Mouse (Mus musculus): ENCODE results near the gene Olfr648. TPM values are rescaled to one million over a fixed set of nuclear protein-coding genes. Genes with fewer than 3 reads are reported as not detected.
A peak's percentile ranks its signal among the peaks of the same experiment; 100 is the strongest.

Gene Olfr648
- polyA plus RNA-seq (2012; rRNA removed) (0.05 and 0.08 TPM in 2 replicates), polyA plus RNA-seq (2014; fragmentation: Nextera tagmentation; extraction: Ambion mirVana) (0.21 and 0.35 TPM in 2 replicates)

DNA sequence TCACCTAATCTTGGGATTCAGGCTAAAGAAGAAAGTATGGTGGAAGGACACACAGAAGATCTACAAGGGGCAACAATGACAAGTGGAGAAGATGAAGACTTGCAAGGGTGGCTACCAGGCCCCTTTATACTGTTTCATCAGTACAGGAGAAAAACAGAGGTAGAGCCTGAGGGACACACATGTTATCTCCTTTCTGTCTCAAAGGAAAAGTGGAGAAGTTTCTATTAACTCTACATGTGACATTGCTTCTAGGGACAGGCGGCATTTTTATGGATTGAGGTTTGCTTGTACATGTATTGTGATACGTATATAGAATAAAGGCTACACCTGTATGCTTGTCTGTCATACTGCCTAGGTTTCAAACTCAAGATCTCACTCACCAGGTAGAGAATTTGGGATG is at the start of gene Olfr648:
Olfr648 (minus strand) TSS at position 101 of the 400 bp plus-strand sequence.
- ATAC-seq (ENCODE audit: low FRiP score, low read depth) (no peak), DNase-seq (ENCODE audit: low spot score) (no peak)
- Histone ChIP-seq H3K36me3 (ENCODE audit: control insufficient read depth, insufficient read depth, low read length) (no peaks in the 10 kb centered on the region), H3K9ac (ENCODE audit: low read depth, low read length, severe bottlenecking) (no peak within 1 kb of the TSS), H3K4me2 (replicated peaks; ENCODE audit: low read depth, low read length, severe bottlenecking) (no peak within 1 kb of the TSS), H3K27ac (replicated peaks; ENCODE audit: low read depth, low read length) (no peak within 1 kb of the TSS), H3K4me1 (ENCODE audit: control insufficient read depth, insufficient read depth, low read length) (no peaks in the 10 kb centered on the region), H3K4me3 (replicated peaks; ENCODE audit: low read length) (no peak within 1 kb of the TSS), H3K9me3 (ENCODE audit: control insufficient read depth, low read length) (no peaks in the 10 kb centered on the region), H3K27me3 (ENCODE audit: control insufficient read depth, insufficient read depth, low read length) (no peaks in the 10 kb centered on the region)
- 86% methylated on average over 2 of the region's 2 CpGs for WGBS
- no peak for TF ChIP-seq POLR2A (IDR thresholded peaks at IDR 0.05; ENCODE audit: borderline replicate concordance, extremely low read depth, insufficient read depth, insufficient read length)

DNA sequence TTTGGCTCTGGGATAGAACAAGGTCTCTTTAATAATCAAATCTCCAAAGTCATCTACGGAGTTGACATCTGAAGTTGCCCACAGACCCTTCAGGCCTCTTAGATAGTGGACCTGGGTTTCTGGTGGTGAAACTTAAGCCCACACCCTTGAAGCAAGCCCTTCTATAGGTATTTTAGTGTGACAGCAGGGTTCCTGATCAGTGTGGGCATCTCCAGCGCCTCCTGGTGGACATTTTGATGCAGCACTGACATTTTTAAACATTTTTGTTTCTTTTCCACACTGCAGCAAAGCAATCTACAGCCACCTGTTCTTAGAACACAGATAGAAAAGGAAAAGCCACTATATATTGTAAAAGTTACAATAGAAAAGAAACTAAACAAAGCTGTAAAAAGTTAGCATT is 48.0 kb upstream of the Olfr648 start:
- Histone ChIP-seq H3K9ac (ENCODE audit: low read depth, low read length, severe bottlenecking) (no peak overlapping the region), H3K4me1 (ENCODE audit: control insufficient read depth, insufficient read depth, low read length) (no peaks in the 10 kb centered on the region), H3K4me3 (replicated peaks; ENCODE audit: low read length) (no peak overlapping the region), H3K27me3 (ENCODE audit: control insufficient read depth, insufficient read depth, low read length) (no peaks in the 10 kb centered on the region), H3K4me2 (replicated peaks; ENCODE audit: low read depth, low read length, severe bottlenecking) (no peak overlapping the region), H3K27ac (replicated peaks; ENCODE audit: low read depth, low read length) (no peak overlapping the region), H3K36me3 (ENCODE audit: control insufficient read depth, insufficient read depth, low read length) (no peaks in the 10 kb centered on the region), H3K9me3 (ENCODE audit: control insufficient read depth, low read length) (no peaks in the 10 kb centered on the region)
- DNase-seq (ENCODE audit: low spot score), result peak; percentile 12
- no peak for TF ChIP-seq POLR2A (IDR thresholded peaks at IDR 0.05; ENCODE audit: borderline replicate concordance, extremely low read depth, insufficient read depth, insufficient read length)
- 34% methylated on average over 2 of the region's 2 CpGs for WGBS
- no peak for ATAC-seq (ENCODE audit: low FRiP score, low read depth)

DNA sequence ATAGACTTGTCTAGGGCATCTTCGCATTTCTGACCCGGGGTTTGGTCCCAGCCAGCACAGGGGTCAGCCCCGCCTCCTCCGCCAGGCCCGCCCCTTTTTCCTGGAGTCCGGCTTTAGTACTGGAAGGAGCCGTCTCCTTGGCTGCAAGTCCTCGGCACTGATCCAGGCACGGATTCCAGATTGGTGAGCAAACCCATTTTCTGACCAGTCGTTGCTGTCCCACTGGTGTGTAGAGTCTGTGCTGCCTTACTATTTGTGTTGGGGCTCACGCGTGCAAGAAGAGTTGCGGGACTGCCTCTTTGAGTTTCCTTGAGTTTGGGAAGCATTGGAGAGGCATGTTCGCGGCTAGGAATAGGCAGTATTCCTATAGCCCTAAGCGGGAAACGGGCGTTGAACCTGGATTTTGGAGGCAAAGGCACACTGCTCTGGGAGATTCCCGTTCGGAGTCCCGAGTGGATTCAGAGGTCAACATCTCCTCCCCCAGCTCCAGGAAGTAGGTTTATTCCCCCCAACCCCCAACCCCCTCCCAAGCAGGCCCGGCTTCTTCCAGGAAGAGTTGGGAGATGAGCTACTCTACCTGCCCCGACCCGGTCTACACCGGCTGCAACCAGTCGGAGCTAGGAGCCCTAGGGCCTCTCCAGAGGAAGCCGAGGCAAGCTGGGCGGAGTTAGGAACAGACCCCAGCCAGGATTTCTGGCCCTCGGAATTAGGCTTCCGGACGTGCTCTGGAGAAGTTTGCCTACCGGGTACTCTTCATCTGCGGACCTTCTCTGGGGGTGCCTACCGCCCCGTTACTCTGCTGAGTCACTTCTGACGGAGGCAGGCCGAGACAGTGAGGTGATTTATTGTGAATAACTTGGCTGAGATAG is 35.7 kb upstream of the Olfr648 start, which contains the start of gene Trim6:
Trim6 (plus strand) TSS at position 93 of the 869 bp plus-strand sequence.
- 2% methylated on average over 37 of the region's 37 CpGs for WGBS
- TF ChIP-seq POLR2A (IDR thresholded peaks at IDR 0.05; ENCODE audit: borderline replicate concordance, extremely low read depth, insufficient read depth, insufficient read length), result no peak
- no peaks in the 10 kb centered on the region for H3K9me3 ChIP-seq (ENCODE audit: control insufficient read depth, low read length)
- ATAC-seq (ENCODE audit: low FRiP score, low read depth), result peak; percentile 44
- peak within 1 kb of the TSS; percentile 35 for H3K4me3 ChIP-seq (replicated peaks; ENCODE audit: low read length)
- no peaks in the 10 kb centered on the region for H3K27me3 ChIP-seq (ENCODE audit: control insufficient read depth, insufficient read depth, low read length)
- H3K4me2 ChIP-seq (replicated peaks; ENCODE audit: low read depth, low read length, severe bottlenecking), result peak within 1 kb of the TSS; percentile 49
- peak within 1 kb of the TSS; percentile 38; the same call in 1 of the 2 replicates for H3K9ac ChIP-seq (ENCODE audit: low read depth, low read length, severe bottlenecking)
- H3K36me3 ChIP-seq (ENCODE audit: control insufficient read depth, insufficient read depth, low read length), result no peaks in the 10 kb centered on the region
- no peaks in the 10 kb centered on the region for H3K4me1 ChIP-seq (ENCODE audit: control insufficient read depth, insufficient read depth, low read length)
- peak; percentile 46 for DNase-seq (ENCODE audit: low spot score)
- no peak within 1 kb of the TSS for H3K27ac ChIP-seq (replicated peaks; ENCODE audit: low read depth, low read length)

DNA sequence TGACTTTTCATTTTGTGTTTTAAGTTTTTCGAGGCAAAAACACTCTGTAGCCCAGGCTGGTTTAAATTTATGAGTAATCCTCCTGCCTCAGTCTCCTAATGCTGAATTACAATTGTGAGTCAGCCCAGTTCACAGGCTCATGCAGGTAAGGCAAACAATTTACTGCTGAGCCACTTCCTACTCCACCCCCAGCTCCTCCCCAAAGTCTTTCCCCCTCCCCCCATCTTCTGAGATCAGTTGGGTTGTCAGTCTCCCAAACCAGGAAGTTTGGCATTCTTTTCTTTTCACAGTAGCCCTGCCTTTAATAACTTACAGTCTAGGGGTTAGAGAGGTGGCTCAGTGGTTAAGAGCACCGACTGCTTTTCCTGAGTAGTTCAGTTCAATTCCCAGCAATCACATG is 34.7 kb upstream of the Olfr648 start:
- no peak overlapping the region for H3K27ac ChIP-seq (replicated peaks; ENCODE audit: low read depth, low read length)
- DNase-seq (ENCODE audit: low spot score) (no peak), ATAC-seq (ENCODE audit: low FRiP score, low read depth) (no peak)
- no peak overlapping the region for H3K4me3 ChIP-seq (replicated peaks; ENCODE audit: low read length)
- H3K36me3 ChIP-seq (ENCODE audit: control insufficient read depth, insufficient read depth, low read length), result no peaks in the 10 kb centered on the region
- H3K4me1 ChIP-seq (ENCODE audit: control insufficient read depth, insufficient read depth, low read length), result no peaks in the 10 kb centered on the region
- no peaks in the 10 kb centered on the region for H3K9me3 ChIP-seq (ENCODE audit: control insufficient read depth, low read length)
- no peak overlapping the region for H3K4me2 ChIP-seq (replicated peaks; ENCODE audit: low read depth, low read length, severe bottlenecking)
- no peak overlapping the region for H3K9ac ChIP-seq (ENCODE audit: low read depth, low read length, severe bottlenecking)
- no peak for TF ChIP-seq POLR2A (IDR thresholded peaks at IDR 0.05; ENCODE audit: borderline replicate concordance, extremely low read depth, insufficient read depth, insufficient read length)
- WGBS, result 78% methylated on average over 2 of the region's 2 CpGs
- no peaks in the 10 kb centered on the region for H3K27me3 ChIP-seq (ENCODE audit: control insufficient read depth, insufficient read depth, low read length)

DNA sequence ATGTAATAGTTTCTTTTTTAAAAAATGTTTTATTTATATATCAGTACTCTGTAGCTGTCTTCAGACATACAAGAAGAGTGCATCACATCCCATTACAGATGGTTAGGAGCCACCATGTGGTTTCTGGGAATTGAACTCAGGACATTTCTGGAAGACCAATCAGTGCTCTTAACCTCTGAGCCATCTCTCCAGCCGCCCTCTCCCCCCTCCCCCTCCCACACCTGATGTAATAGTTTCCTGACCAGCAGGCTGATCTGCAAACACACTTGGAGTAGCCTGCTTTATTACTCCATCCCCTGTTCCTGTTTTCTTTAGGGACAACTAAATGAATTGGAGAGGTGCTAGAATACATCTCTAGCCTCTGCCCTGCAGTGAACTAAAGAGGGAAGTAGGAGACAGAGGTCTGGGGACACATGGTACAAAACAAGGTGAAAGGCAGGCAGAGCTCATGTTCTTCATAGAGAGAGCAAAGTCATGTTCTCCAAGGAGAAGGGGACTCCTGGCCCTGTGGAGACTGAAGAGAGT is 32.9 kb upstream of the Olfr648 start:
- no peak for TF ChIP-seq POLR2A (IDR thresholded peaks at IDR 0.05; ENCODE audit: borderline replicate concordance, extremely low read depth, insufficient read depth, insufficient read length)
- Histone ChIP-seq H3K4me2 (replicated peaks; ENCODE audit: low read depth, low read length, severe bottlenecking) (no peak overlapping the region), H3K27ac (replicated peaks; ENCODE audit: low read depth, low read length) (no peak overlapping the region), H3K4me1 (ENCODE audit: control insufficient read depth, insufficient read depth, low read length) (no peaks in the 10 kb centered on the region), H3K27me3 (ENCODE audit: control insufficient read depth, insufficient read depth, low read length) (no peaks in the 10 kb centered on the region), H3K4me3 (replicated peaks; ENCODE audit: low read length) (no peak overlapping the region), H3K36me3 (ENCODE audit: control insufficient read depth, insufficient read depth, low read length) (no peaks in the 10 kb centered on the region), H3K9me3 (ENCODE audit: control insufficient read depth, low read length) (no peaks in the 10 kb centered on the region), H3K9ac (ENCODE audit: low read depth, low read length, severe bottlenecking) (no peak overlapping the region)
- DNase-seq (ENCODE audit: low spot score), result no peak
- ATAC-seq (ENCODE audit: low FRiP score, low read depth), result no peak
- WGBS, result 67% methylated on average over 1 of the region's 1 CpGs
